In genomic region chr8:95696661-95697060, GRCm38 (mm10) we compare ENCODE assay signal across 9 mouse cellular contexts. TPM values are rescaled to one million over a fixed set of nuclear protein-coding genes. Genes with fewer than 3 reads are reported as not detected.
DNase-seq lines count a peak whose midpoint lies in the region; ATAC-seq lines count a peak whose summit lies in the region.
"Had no signal": no experiment of that assay in that cellular context is flagged by ENCODE, and none has a peak within 500 bp of the region (broad histone marks: within the 10 kb centered on the region; RNA-seq: fewer than 3 reads in every experiment).

No protein-coding gene starts in this region.

- no peak overlapping the region for H3K4me3 ChIP-seq in heart, embryonic 10.5 days
- H3K4me3 ChIP-seq in midbrain, embryonic 12.5 days: 0 out of 2 replicates have a peak overlapping the region, but pooled peaks have one; percentile 12
- H3K4me3 ChIP-seq in midbrain, embryonic 11.5 days (ENCODE audit: low read depth, low read length): no peak overlapping the region
- no peak overlapping the region for H3K4me3 ChIP-seq in hindbrain, embryonic 16.5 days (ENCODE audit: low read length)
- H3K4me3 ChIP-seq in stomach, embryonic 16.5 days (replicated peaks; ENCODE audit: low read length): no peak overlapping the region

- no peaks in the 10 kb centered on the region for H3K9me3 ChIP-seq in heart, embryonic 10.5 days
- H3K9me3 ChIP-seq in midbrain, embryonic 12.5 days: no peaks in the 10 kb centered on the region
- no peaks in the 10 kb centered on the region for H3K9me3 ChIP-seq in midbrain, embryonic 11.5 days (ENCODE audit: control insufficient read depth, low read length)
- H3K9me3 ChIP-seq in hindbrain, embryonic 16.5 days (ENCODE audit: control insufficient read depth, low read length): no peaks in the 10 kb centered on the region
- no peaks in the 10 kb centered on the region for H3K9me3 ChIP-seq in stomach, embryonic 16.5 days (replicated peaks; ENCODE audit: control insufficient read depth, low read length)

- H3K4me1 ChIP-seq in heart, embryonic 10.5 days: peaks cover 22% of the 10 kb centered on the region
- peaks cover 26% of the 10 kb centered on the region for H3K4me1 ChIP-seq in midbrain, embryonic 12.5 days
- peaks cover 10% of the 10 kb centered on the region for H3K4me1 ChIP-seq in midbrain, embryonic 11.5 days (ENCODE audit: control insufficient read depth, insufficient read depth, low read length)
- H3K4me1 ChIP-seq in hindbrain, embryonic 16.5 days (ENCODE audit: control insufficient read depth, insufficient read depth, low read depth, low read length): peaks cover 29% of the 10 kb centered on the region
- H3K4me1 ChIP-seq in stomach, embryonic 16.5 days (ENCODE audit: control insufficient read depth, insufficient read depth, low read length): no peaks in the 10 kb centered on the region

- H3K27me3 ChIP-seq in heart, embryonic 10.5 days (ENCODE audit: insufficient read depth, poor library complexity, severe bottlenecking): peaks cover 60% of the 10 kb centered on the region
- peaks cover 50% of the 10 kb centered on the region for H3K27me3 ChIP-seq in midbrain, embryonic 12.5 days
- H3K27me3 ChIP-seq in midbrain, embryonic 11.5 days (ENCODE audit: control insufficient read depth, insufficient read depth, low read length): peaks cover 5% of the 10 kb centered on the region; the same call in 1 of the 2 replicates
- H3K27me3 ChIP-seq in hindbrain, embryonic 16.5 days (replicated peaks; ENCODE audit: control insufficient read depth, insufficient read depth, low read length): no peaks in the 10 kb centered on the region
- peaks cover 22% of the 10 kb centered on the region for H3K27me3 ChIP-seq in stomach, embryonic 16.5 days (ENCODE audit: control insufficient read depth, insufficient read depth, low read length)

- no peak for ATAC-seq in midbrain, embryonic 12.5 days (ENCODE audit: low FRiP score, low read depth)
- no peak for ATAC-seq in midbrain, embryonic 11.5 days (ENCODE audit: low FRiP score)
- no peak for ATAC-seq in hindbrain, embryonic 16.5 days
- ATAC-seq in stomach, embryonic 16.5 days (ENCODE audit: insufficient read depth, low FRiP score): no peak

- H3K9ac ChIP-seq in midbrain, embryonic 12.5 days (replicated peaks): no peak overlapping the region
- H3K9ac ChIP-seq in midbrain, embryonic 11.5 days (ENCODE audit: low read length): no peak overlapping the region
- peak overlapping the region; percentile 51; the same call in 1 of the 2 replicates for H3K9ac ChIP-seq in hindbrain, embryonic 16.5 days (ENCODE audit: low read depth, low read length)
- no peak overlapping the region; the same call in 1 of the 2 replicates for H3K9ac ChIP-seq in stomach, embryonic 16.5 days (ENCODE audit: low read length)

- 68% methylated on average over 8 of the region's 8 CpGs for WGBS in heart, embryonic 10.5 days
- 49% methylated on average over 6 of the region's 8 CpGs for WGBS in midbrain, embryonic 12.5 days
- WGBS in midbrain, embryonic 11.5 days: 54% methylated on average over 7 of the region's 8 CpGs
- WGBS in hindbrain, embryonic 16.5 days: 61% methylated on average over 8 of the region's 8 CpGs
- 49% methylated on average over 5 of the region's 8 CpGs for WGBS in stomach, embryonic 16.5 days

- H3K27ac ChIP-seq in heart, embryonic 10.5 days: peak overlapping the region; percentile 36; the same call in 1 of the 2 replicates
- no peak overlapping the region for H3K27ac ChIP-seq in midbrain, embryonic 12.5 days (replicated peaks)
- no peak overlapping the region for H3K27ac ChIP-seq in midbrain, embryonic 11.5 days (ENCODE audit: low read depth, low read length)
- H3K27ac ChIP-seq in hindbrain, embryonic 16.5 days (ENCODE audit: low read depth, low read length): no peak overlapping the region
- H3K27ac ChIP-seq in stomach, embryonic 16.5 days (ENCODE audit: low read length): no peak overlapping the region

- DNase-seq in heart, embryonic 10.5 days (ENCODE audit: low spot score): no peak
- no peak for DNase-seq in heart, adult 9 months (ENCODE audit: low spot score in 2 of 2)
- DNase-seq in midbrain, embryonic 11.5 days (ENCODE audit: low spot score, missing footprints): no peak
- DNase-seq in cerebellum, adult 11 months: no peak
- DNase-seq in layer of hippocampus, adult 8-10 months (ENCODE audit: low spot score in 2 of 2): no peak

- H3K4me2 ChIP-seq in midbrain, embryonic 12.5 days (replicated peaks): peak overlapping the region; percentile 38; the same call in 1 of the 2 replicates
- no peak overlapping the region for H3K4me2 ChIP-seq in midbrain, embryonic 11.5 days
- peak overlapping the region; percentile 46 for H3K4me2 ChIP-seq in hindbrain, embryonic 16.5 days (ENCODE audit: low read length)
- peak overlapping the region; percentile 36 for H3K4me2 ChIP-seq in stomach, embryonic 16.5 days (ENCODE audit: low read depth, low read length)

- no peaks in the 10 kb centered on the region for H3K36me3 ChIP-seq in heart, embryonic 10.5 days
- H3K36me3 ChIP-seq in midbrain, embryonic 12.5 days: no peaks in the 10 kb centered on the region
- no peaks in the 10 kb centered on the region for H3K36me3 ChIP-seq in midbrain, embryonic 11.5 days (ENCODE audit: control insufficient read depth, insufficient read depth, low read length)
- no peaks in the 10 kb centered on the region for H3K36me3 ChIP-seq in hindbrain, embryonic 16.5 days (ENCODE audit: control insufficient read depth, insufficient read depth, low read length)
- no peaks in the 10 kb centered on the region for H3K36me3 ChIP-seq in stomach, embryonic 16.5 days (ENCODE audit: control insufficient read depth, insufficient read depth, low read length)

RNA-seq across cellular contexts. Expression of gene Setd6, which starts 19.0 kb away (rescaled TPM):
- polyA plus RNA-seq in heart, embryonic 10.5 days (2016; fragmentation: Nextera tagmentation; extraction: Ambion mirVana): 24.5 and 30.2 TPM in 2 replicates
- polyA plus RNA-seq in midbrain, embryonic 12.5 days (2016; fragmentation: Nextera tagmentation; extraction: Ambion mirVana): 21.0 and 26.3 TPM in 2 replicates
- 20.8 and 24.2 TPM in 2 replicates for polyA plus RNA-seq in midbrain, embryonic 11.5 days (2014; fragmentation: Nextera tagmentation; extraction: Ambion mirVana)
- polyA plus RNA-seq in hindbrain, embryonic 16.5 days (2015; fragmentation: Nextera tagmentation; extraction: Ambion mirVana): 28.0 and 30.6 TPM in 2 replicates
- 16.8 and 18.3 TPM in 2 replicates for polyA plus RNA-seq in stomach, embryonic 16.5 days (2015; fragmentation: Nextera tagmentation; extraction: Ambion mirVana)
- total RNA-seq in layer of hippocampus, adult 8-10 months (2022): 10 to 100 TPM; 18.7 to 27.8 (median 23.9) TPM

RNA-seq across cellular contexts. Expression of gene Ndrg4, which starts 19.9 kb away (rescaled TPM):
- polyA plus RNA-seq in heart, embryonic 10.5 days (2016; fragmentation: Nextera tagmentation; extraction: Ambion mirVana): 141 and 294 TPM in 2 replicates
- 75.2 and 77.7 TPM in 2 replicates for polyA plus RNA-seq in midbrain, embryonic 12.5 days (2016; fragmentation: Nextera tagmentation; extraction: Ambion mirVana)
- 45.5 and 46.7 TPM in 2 replicates for polyA plus RNA-seq in midbrain, embryonic 11.5 days (2014; fragmentation: Nextera tagmentation; extraction: Ambion mirVana)
- polyA plus RNA-seq in hindbrain, embryonic 16.5 days (2015; fragmentation: Nextera tagmentation; extraction: Ambion mirVana): 571 and 665 TPM in 2 replicates
- polyA plus RNA-seq in stomach, embryonic 16.5 days (2015; fragmentation: Nextera tagmentation; extraction: Ambion mirVana): 22.2 and 24.3 TPM in 2 replicates
- total RNA-seq in layer of hippocampus, adult 8-10 months (2022): 1,000 to 10,000 TPM; 1,272 to 1,518 (median 1,383) TPM
- total RNA-seq: neutrophil, adult 5-6 weeks had no signal
